In the genomic region with DNA sequence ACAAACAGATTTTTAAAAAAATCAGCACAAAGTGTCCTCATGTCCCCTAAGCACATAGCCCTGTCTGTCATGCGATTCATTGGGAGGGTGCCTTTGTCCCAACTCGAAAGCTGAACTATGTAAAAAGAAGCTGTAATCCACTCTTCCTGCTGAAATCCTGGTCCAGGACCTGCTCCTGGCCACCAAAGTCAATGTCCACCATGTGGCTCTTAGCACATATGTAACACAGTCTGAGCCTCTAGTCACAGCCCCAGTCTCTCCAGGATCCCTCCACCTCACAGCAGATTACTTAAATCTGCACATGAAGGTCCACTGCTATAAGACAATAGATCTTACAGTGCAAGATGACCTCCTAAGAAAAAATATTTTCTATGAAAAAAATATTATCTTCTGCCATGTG, we compare ENCODE assay signal across 28 mouse cellular contexts.
"Had no signal": no experiment of that assay in that cellular context is flagged by ENCODE, and none has a peak within 500 bp of the region (broad histone marks: within the 10 kb centered on the region; RNA-seq: fewer than 3 reads in every experiment).

No protein-coding gene starts in this region.

- H3K4me2 ChIP-seq: embryonic facial prominence, embryonic 12.5 days; embryonic facial prominence, embryonic 13.5 days; embryonic facial prominence, embryonic 15.5 days; forebrain, embryonic 12.5 days; forebrain, embryonic 13.5 days; forebrain, embryonic 15.5 days had no signal

- ATAC-seq: forebrain, embryonic 13.5 days; forebrain, embryonic 14.5 days; forebrain, embryonic 15.5 days; forebrain, embryonic 16.5 days; forebrain, postnatal 0 days had no signal

- H3K27me3 ChIP-seq: embryonic facial prominence, embryonic 12.5 days; embryonic facial prominence, embryonic 13.5 days; embryonic facial prominence, embryonic 15.5 days; forebrain, embryonic 12.5 days; forebrain, embryonic 13.5 days; forebrain, embryonic 15.5 days had no signal

- H3K9me3 ChIP-seq: embryonic facial prominence, embryonic 10.5 days; embryonic facial prominence, embryonic 12.5 days; embryonic facial prominence, embryonic 13.5 days; embryonic facial prominence, embryonic 15.5 days; forebrain, embryonic 10.5 days; forebrain, embryonic 12.5 days; forebrain, embryonic 15.5 days had no signal

- H3K4me1 ChIP-seq: embryonic facial prominence, embryonic 15.5 days; forebrain, embryonic 12.5 days; forebrain, embryonic 13.5 days; forebrain, embryonic 15.5 days had no signal

- H3K36me3 ChIP-seq: embryonic facial prominence, embryonic 10.5 days; embryonic facial prominence, embryonic 12.5 days; embryonic facial prominence, embryonic 13.5 days; embryonic facial prominence, embryonic 15.5 days; forebrain, embryonic 10.5 days; forebrain, embryonic 12.5 days; forebrain, embryonic 15.5 days had no signal

- H3K9ac ChIP-seq: embryonic facial prominence, embryonic 12.5 days; embryonic facial prominence, embryonic 13.5 days; embryonic facial prominence, embryonic 15.5 days; forebrain, embryonic 12.5 days; forebrain, embryonic 13.5 days; forebrain, embryonic 15.5 days; forebrain, postnatal 0 days had no signal

- H3K27ac ChIP-seq: embryonic facial prominence, embryonic 10.5 days; embryonic facial prominence, embryonic 12.5 days; embryonic facial prominence, embryonic 13.5 days; embryonic facial prominence, embryonic 15.5 days; forebrain, embryonic 10.5 days; forebrain, embryonic 12.5 days; forebrain, embryonic 13.5 days; forebrain, embryonic 15.5 days; gastrocnemius, adult 2 months; heart, adult 2 months had no signal

- DNase-seq: cerebellum, adult 2 months; cerebellum, adult 8-10 months; cerebellum, adult 9-10 months; cerebellum, adult 9-11 months; cerebellum, postnatal 10 days; cerebellum, postnatal 14 days; cerebellum, postnatal 25 days; cerebellum, postnatal 36 days; embryo, embryonic 11 days; forebrain, postnatal 0 days; gastrocnemius, adult 2 months; gastrocnemius, postnatal 10 days; gastrocnemius, postnatal 14 days; gastrocnemius, postnatal 25 days; gastrocnemius, postnatal 36 days; heart, adult 18-20 months; heart, adult 2 months had no signal

- H3K4me3 ChIP-seq: embryonic facial prominence, embryonic 10.5 days; embryonic facial prominence, embryonic 12.5 days; embryonic facial prominence, embryonic 13.5 days; embryonic facial prominence, embryonic 15.5 days; erythroblast, embryonic 14.5 days; forebrain, embryonic 10.5 days; forebrain, embryonic 12.5 days; forebrain, embryonic 13.5 days; forebrain, embryonic 15.5 days; gastrocnemius, adult 2 months; heart, adult 2 months had no signal
